Mouse (Mus musculus) heart, postnatal 10 days (tissue): ENCODE measurements around the gene Csf3. TPM values are rescaled to one million over a fixed set of nuclear protein-coding genes. Genes with fewer than 3 reads are reported as not detected.
"Not testable (repeated sequence)": the region's sequence is repeated elsewhere in the genome, so short reads cannot be mapped to it uniquely, and the experiment has no call there.

ENCODE experiments used
- DNase-seq, 2 experiments: peaks; one replicate each; pipeline ENCODE4 v3.0.0; 2021
- intact Hi-C: fragments of 180-260 bp; cut with DNase I; formaldehyde crosslinking; loops from one replicate; pipeline ENCODE4 v1.15.1; 2025
- total RNA-seq, 2 experiments: library from RNA; stranded (reverse); gene quantifications; 2 replicates each; pipeline ENCODE4 v1.2.3; 2021

Gene Csf3
- total RNA-seq, 2 experiments from 2014 or later = not detected

DNA sequence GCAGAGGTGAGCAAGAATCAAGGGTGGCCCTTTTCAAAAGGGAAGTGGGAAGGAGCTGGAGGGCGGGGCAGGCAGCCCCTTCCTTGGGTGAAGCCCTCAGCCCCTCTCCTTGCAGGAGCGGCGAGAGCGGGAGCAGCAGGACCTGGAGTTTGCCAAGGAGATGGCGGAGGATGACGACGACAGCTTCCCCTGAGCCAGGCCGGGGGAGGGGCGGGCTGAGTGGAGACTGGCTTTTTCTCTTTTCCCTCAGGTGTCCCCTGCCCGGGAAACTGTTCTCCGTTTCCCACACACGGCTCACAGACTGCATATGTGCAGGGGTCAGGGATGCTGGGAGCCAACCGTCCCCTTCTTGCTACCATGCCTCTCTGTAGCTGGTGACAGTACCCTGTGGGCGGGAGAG, 5.7 kb upstream of the Csf3 start:
- intact Hi-C loops = loop anchor here (5.0 kb wide), 1 partner anchor 212 kb away; the partner anchor contains the start of gene Cdc6
- no peak for DNase-seq

DNA sequence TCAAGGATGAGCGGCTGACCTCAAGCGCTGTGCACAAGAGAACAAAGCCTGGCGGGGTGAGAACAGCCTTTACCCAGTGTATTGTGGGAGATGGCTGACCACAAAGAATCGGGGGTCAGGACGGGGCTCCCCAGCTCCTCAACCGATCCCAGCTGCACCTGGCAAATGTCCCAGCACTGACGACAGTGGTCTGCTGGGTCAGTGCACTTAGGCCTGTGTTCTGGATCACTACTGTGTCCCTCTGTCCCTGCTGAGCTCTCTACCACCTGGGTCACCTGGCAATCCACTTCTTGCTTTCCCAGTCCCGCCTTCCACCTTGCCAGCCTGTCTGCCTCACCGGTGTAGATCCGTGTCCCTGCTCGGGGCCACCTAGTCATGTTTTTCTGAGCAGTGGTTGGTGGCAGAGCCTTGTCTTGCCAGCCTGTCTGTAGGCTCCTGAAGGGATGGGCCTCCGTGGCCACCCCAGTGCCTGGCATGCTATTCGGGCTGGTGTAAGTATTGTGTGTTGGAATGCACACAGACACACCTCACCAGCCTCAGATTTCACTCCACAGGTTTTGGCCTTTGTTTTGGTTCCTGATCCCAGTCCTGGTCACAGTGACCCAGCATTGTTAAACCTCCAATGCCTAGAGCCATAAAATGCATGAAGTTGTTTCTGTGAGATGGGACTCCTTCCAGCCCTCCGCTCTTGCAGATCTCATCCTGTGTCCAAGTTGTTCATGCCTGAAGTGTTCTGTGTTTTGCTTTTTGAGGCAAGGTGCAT, 4.4 kb upstream of the Csf3 start:
- peak in 1 of 2 experiments; percentile 49 for DNase-seq
- intact Hi-C loops = loop anchor here (5.0 kb wide), 1 partner anchor 211 kb away; the partner anchor contains the start of gene Cdc6

DNA sequence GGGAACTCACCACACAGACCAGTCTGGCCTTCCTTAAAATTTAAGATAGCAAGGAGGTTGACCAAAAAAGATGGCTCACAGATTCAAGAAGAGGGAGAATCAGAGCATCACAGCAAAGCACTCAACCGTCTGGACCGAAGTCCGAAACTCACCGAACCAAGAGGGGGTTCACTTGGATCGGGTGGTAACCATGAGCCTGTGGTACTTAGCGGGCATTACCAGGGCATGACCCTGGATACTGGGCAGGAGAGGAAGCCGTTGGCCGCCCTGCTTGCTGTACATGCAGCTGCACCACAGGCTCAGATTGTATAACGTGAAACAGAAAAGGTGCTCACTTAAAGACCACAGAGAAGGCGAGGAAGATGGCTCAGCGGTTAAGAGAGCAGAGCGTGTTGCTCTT, 3.8 kb upstream of the Csf3 start:
- no peak for DNase-seq
- intact Hi-C loops = loop anchor here (5.0 kb wide), 1 partner anchor 210 kb away; the partner anchor contains the start of gene Cdc6

DNA sequence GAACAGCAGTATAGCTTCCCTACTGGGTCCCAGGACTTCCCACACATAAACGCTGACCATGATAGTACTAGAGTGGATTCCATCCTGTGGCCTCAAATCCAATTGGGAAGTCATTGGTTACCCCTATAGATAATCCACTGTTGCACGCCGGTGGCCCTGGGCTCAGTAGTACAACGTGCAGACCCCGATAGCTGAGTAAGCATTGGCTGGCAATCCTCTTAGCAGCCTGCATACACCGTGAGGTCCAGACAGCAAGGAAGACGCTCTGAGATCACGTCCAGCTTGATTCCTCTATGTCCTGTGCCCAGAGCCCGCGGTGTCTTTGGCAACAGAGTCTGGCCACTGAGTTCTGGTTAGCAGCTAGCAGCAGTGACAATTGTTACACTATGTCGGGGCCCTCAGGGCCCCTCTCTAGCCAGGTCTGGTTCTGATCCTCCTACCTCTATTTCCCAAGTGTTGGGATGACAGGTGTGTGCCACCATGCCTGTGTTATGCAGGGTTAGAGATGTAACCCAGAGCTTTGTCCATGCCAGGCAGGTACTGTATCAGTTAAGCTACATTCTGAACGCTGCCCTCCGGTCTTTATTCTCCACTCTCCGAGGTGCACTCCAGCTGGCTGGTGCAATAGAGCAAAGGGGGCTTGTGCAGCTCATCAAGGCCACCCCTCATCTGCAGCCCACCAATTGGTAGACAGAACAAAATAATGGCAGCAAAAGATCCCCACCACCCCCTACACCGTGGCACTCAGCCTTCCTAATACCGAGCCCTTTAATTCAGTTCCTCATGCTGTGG, 2.0 kb upstream of the Csf3 start:
- no peak for DNase-seq
- intact Hi-C loops = loop anchor here (5.0 kb wide), 1 partner anchor 208 kb away; the partner anchor contains the start of gene Cdc6

DNA sequence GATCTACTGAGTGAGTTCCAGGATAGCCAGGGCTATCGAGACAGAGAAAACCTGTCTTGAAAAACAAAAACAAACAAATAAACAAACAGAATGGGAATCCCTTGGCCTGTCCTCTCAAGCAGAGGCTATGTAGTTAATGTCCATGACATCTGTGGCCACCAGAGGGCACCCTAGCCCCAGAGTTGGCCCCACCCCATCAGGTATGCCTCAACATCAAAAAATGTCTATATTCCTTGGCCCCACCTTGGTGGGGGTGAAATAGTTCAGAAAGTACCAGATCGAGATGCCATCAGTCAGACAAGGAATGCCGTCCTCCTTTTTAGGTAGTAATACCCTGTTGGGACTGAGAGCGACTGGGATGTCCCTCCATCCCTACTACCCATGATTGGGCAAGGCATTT, 1.2 kb upstream of the Csf3 start:
- peak; percentile 86 to 89 for DNase-seq
- intact Hi-C loops = loop anchor here (1.0 to 5.0 kb wide), 4 partner anchors 10 to 207 kb away; partner anchors contain the start of gene Cdc6

DNA sequence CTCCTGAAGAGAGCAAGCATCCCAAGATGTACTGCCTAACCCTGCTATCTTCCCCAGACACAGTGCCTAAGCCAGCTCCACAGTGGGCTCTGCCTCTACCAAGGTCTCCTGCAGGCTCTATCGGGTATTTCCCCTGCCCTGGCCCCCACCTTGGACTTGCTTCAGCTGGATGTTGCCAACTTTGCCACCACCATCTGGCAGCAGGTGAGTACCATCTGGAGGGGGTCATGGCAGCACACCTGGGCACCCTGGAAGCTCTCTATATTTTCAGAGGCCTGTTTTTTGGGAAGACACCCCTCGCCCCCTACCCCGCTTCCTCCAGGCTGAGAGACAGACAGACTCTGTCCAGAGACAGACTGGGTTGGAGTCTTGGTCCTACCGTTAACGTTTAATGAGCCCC, 1.3 kb downstream of the Csf3 start:
- intact Hi-C loops = no loop called here
- no peak for DNase-seq

DNA sequence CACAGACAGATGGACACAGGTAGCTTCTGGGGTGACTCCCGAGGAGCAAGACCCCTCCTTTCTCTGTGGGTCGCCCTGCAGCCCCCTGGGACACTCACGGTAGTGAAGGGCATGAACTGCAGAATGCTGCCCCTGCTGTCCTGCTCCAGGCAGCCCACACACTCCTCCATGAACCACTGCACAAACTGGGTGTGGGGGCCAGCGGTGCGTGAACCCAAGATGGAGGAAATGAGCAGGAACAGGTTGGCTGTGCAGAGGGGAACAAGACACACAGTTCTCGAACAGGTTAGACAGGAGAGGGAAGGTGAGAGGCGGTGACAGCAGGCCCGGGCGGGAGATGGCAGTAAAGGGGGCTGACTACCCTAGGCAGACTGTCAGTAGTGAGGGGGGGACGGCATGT, 4.0 kb downstream of the Csf3 start:
- no peak for DNase-seq
- intact Hi-C loops = no loop called here

DNA sequence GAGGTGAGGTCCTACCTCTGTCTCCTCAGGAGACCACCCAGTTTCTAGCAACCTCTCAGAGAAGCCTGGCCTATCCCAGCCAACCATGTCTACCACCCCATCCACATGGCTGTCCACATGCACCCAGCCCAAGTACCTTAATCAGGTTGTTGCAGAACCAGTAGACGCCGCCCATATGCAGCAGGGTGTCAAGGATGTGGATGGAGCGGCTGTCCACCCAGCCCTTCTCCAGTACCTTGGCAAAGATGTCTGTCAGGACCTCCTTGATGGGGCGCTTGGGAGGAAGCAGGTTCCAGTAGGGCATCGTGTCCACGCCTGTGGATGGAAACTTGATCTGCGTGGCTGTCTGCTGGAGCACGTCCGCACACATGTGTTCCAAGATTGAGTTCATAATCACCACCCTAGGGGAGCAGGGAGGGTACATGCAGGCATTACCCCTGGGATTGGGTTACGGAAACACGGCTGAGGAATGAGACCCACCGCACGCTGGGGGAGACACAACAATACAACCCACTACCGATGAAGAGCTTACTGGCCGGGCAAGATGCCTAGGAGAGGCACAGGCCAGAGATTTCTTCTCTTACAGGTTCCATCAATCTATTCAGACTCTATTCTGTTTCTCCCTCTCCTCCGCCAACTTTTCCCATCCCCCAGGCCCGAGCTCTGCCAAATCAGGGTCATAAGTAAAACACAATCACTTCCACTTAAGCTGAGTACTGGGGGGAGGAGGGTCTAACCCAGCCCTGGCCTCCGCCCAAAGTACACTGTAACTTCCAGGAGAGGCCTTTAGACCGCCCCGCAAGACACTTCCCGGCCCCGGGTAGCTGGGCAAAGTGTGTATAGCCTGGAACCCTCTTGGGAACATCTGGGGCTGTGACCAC, 6.6 kb downstream of the Csf3 start:
- DNase-seq = peak; percentile 77 to 84
- intact Hi-C loops = no loop called here

DNA sequence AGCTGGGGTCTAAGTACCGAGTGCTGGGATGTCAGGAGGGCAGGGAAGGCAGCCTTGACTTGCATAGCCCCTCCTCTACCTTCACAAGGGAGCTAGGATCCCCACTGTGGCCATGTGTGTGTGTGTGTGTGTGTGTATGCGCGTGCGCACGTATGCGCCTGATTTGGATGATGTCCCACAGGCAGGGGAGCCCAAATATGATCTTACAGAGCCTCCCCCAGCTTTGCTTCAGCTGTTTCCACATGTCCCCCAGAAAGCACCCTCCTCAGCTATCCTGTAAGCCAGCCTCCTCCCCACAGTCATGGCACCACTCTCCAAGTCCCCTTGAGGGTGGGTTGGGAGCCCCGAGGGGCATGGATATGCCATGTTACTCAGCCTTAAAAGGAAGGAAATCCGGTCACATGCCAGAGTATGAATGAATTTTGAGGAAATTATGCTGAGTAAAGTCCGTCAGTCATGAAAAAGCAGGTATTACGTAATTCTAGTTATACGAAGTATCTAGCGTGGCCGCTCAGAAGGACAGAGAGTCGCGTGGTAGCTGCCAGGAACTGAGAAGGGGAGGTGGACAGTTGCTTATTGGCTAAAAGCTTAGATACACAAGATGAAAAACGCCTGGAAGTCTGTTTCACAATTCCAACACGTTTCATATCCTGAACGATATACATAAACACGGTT, 7.4 kb downstream of the Csf3 start:
- intact Hi-C loops = no loop called here
- DNase-seq = peak; percentile 59 to 63

DNA sequence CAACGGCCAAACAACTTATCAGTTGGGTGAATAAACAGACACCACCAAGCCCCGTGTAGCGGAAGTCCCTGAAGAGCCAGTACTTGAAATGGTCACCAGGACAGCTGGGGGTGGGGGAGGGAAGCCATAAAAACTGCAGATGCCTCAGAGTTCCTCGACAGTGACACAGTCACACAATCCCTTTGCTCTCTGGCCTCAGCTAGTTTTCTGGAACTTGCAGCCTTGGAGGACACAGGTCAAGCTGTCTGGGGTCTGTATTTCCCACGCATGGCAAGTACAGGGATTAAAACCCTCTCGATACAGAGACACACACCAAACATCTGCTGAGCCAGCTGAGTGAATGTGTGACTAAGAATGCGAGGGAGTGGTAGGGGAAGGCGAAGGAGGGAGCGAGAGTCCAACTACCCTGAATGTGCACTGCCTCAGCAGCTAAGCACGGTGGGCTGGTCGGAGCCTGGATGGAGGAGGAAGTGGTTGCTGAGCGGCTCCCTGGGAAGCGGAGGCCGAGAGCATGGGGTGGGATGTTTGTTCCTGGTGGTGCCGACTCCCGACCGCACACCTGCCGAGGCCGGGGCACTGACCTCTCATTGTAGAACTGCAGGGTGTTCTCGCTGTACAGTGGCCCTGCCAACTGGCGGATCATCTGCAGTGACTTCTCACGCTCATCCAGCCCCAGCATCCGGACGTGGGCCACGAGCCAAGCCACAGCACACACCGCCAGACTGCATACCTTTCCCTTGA, 8.1 kb downstream of the Csf3 start:
- intact Hi-C loops = no loop called here
- peak; percentile 54 to 67 for DNase-seq

DNA sequence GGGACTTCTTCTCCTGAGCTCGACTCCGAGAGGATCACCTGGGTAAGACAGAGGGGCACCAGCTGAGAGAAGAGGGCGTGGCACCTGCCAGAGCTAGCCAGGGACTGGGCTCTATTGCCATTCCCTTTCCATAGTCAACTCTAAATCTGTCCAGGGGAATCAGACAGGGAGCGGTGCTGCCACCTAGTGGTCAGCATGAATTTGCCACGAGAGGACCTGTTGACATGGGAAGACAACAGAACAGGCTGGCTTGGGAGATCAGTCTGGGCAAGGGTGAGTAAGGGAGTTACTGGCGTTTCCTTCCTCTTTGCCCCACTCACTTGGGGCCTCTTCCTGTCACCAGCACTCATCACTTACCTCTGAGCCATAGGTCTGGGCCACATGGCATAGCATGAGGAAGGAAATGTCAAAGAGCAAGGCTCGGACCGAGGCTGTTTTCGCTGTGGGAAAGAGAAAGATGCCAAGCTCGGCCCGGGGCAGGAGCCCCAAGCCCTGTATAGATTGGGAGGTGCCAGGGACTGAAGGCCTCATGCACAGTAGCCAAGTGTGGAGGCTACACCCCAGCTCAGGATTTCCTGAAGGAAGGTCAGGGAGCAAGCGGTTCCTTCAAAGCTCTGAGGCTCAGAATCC, 9.5 kb downstream of the Csf3 start:
- intact Hi-C loops = loop anchor here (1.0 to 5.0 kb wide), 3 partner anchors 10 to 76 kb away; no protein-coding TSS in a partner anchor
- DNase-seq = peak; percentile 89 to 93

DNA sequence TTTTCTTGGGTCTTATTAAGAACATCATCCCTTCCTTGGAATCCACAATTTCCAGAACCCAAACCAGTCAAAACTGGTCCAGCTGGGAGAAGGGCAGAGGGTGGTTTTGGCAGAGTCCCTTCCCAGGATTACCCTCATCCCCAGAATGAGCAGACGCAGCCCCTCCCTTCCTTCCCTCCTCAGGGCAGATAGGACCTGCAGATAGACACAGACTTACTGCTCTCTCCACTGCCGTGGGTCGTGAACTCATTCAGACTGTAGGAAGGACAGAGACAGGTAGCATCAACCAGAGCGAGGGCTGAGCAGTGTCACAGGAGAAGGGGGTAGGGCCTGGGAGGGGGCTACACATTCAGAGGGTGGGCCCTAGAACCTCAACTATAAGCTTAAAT, 10.0 kb downstream of the Csf3 start:
- DNase-seq = no peak
- intact Hi-C loops = loop anchor here (2.0 to 5.0 kb wide), 2 partner anchors 41 to 76 kb away; no protein-coding TSS in a partner anchor

DNA sequence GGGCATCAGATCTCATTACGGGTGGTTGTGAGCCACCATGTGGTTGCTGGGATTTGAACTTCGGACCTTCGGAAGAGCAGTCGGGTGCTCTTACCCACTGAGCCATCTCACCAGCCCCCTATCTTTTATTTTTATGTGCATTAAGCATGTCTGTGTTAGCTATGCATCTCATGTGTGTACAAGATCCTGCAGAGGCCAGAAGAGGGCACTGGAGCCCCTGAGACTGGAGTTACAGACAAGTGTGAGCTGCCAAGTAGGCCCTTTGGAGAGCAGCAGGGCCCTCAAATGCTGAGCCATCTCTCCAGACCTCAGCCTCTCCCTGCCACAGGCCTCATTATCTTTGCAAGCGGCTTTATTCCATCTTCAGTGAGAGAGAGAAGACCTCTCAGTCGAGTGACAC, 10.9 kb downstream of the Csf3 start:
- intact Hi-C loops = loop anchor here (5.0 kb wide), 1 partner anchor 40 kb away; no protein-coding TSS in a partner anchor
- DNase-seq = not testable (repeated sequence)

DNA sequence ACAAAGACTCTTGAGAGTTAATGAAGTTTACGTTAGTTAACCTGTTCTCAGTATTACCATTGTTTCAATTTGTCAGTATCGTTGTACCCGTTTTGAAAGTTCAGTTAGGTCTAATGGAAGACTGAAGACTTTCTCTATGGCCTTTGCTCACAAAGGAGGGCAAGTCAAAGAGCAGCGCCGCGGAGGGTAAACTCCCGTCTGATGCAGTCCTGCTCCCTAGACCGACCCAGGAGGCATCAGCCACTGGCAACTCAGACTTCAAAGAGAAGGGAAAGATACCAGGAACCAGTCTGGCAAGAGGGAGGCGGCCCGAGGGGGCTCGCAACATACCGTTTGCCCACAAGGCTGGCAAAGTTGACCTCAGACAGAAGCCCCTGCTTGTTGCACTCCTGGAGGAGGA, 12.6 kb downstream of the Csf3 start:
- intact Hi-C loops = loop anchor here (5.0 kb wide), 1 partner anchor 39 kb away; no protein-coding TSS in a partner anchor

DNA sequence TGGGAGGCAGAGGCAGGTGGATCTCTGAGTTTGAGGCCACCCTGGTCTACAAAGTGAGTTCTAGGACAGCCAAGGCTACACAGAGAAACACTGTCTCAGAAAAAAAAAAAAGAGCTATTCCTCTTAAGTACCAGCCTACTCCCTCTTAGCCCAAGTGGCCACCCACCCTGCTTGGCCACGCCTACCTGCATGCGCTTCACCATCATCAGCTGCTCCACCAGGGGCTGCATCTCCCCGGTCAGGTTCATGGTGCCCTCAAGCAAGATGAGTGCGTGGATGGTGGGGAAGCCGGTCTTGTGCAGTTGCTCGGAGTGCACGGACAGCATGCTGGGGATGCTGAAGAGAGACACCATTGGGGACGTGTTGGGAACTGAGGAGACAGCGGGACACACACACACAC, 14.9 kb downstream of the Csf3 start:
- DNase-seq = no peak
- intact Hi-C loops = no loop called here

More for the DNA sequence above, 12.6 kb downstream of the Csf3 start:
- DNase-seq = no peak

DNA sequence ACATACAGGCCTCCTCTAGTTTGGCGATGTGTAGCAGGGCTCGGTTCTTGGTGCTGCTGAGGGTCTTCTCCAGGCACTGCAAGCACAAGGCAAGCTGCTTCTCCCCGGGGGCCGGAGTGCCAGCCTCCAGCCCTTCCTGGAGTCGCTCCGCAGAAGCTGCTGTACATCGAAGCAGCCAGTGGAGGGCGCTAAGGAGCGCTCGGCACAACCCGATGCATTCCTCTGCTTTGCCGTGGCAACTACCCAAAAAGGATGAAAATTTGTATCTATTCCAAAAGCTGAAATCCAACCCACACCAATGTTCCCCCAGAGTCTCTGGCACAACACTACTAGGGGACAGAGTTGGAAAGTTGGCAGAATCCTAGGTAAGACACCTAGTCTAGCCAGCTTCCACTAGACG, 16.8 kb downstream of the Csf3 start:
- DNase-seq = peak; percentile 77 to 91
- intact Hi-C loops = no loop called here

DNA sequence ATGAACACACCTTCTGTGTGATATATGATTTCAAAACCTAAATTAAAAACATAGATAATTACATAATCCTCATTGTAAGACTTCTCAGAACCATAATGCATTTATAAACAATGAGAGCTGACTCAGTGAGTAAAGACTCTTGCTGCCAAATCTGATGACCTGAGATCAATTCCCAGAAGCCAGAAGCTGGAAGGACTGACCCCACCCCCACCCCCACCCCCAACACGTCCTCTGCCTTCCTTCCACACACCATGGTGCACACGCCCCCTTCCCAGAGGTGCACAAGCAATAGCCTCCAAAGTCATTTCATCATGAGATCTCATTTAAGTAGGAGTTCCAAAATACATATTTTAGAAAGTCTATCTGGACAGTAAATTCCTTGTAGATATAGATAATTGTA, 19.7 kb downstream of the Csf3 start:
- intact Hi-C loops = no loop called here

DNA sequence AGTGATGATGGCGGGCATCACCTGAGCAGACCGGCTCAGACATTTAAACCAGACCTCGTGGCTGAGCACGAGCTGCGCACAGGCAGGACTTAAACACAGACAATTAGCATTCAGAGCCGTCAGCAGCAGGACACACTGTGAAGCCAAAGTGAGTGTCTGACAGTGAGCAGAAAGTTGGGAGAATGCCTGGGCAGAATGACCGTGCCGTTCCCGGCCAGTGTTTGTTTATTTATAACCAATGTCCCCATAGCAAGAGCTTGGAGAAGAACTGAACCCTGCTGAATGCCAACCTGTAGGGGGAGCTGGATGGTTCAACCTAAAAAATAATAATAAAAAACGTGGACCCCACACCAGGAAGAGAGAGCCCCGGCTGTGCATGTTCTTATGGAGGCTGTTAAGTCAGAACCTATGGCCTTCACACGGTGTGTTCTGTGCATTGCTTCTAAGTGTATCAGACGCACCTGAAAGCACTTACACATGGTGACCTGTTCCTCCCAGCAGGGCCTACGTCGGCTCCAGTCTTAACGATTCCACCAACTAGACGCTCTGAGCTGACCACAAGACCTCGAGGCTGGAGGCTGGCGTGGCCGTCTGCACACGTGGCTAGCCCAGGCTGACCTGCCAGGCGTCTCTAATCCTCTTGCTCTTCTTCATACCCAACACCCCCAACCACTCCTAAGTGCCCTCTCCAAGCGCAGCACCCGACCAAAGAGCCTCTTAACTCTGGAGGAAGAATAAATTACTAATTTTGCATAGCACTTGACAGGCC, 20.6 kb downstream of the Csf3 start:
- peak; percentile 91 to 93 for DNase-seq
- intact Hi-C loops = loop anchor here (2.0 kb wide), 1 partner anchor 15 kb away; no protein-coding TSS in a partner anchor

More for the DNA sequence above, 19.7 kb downstream of the Csf3 start:
- no peak for DNase-seq
